Mouse (Mus musculus) ES-CJ7 (cell line): Measurements from ENCODE around the gene Ndufv2.
A peak's percentile ranks its signal among the peaks of the same experiment; 100 is the strongest.
"Not testable (repeated sequence)": the region's sequence is repeated elsewhere in the genome, so short reads cannot be mapped to it uniquely, and the experiment has no call there.

Experiments
- DNase-seq: peaks from one replicate; pipeline ENCODE4 v3.0.0; 2011; ENCODE audit warnings: low read depth, low spot score

Ndufv2 gene

GRCm38 (mm10) chr17:66085038-66085437, 16.3 kb downstream of the Ndufv2 start:
- no peak for DNase-seq

DNA sequence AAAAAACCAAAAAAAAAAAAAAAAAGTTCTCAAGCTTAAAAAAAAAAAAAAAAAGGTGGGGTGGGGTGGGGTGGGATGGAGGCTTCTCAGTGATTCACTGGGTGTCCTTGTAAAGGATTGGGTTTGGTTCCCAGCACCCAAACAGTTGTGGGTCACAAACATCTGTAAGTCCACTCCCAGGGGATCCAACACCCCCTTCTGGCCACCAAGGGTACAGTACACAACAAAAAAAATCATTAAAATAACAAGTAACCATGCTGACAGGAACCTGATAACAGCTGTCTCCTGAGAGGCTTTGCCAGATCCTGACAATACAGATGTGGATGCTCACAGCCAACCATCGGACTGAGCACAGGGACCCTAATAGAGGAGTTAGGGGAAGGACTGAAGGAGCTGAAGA, 16.9 kb downstream of the Ndufv2 start:
- DNase-seq: peak; percentile 58

GRCm38 (mm10) chr17:66077437-66077850, 23.9 kb downstream of the Ndufv2 start:
- peak; percentile 17 for DNase-seq

DNA sequence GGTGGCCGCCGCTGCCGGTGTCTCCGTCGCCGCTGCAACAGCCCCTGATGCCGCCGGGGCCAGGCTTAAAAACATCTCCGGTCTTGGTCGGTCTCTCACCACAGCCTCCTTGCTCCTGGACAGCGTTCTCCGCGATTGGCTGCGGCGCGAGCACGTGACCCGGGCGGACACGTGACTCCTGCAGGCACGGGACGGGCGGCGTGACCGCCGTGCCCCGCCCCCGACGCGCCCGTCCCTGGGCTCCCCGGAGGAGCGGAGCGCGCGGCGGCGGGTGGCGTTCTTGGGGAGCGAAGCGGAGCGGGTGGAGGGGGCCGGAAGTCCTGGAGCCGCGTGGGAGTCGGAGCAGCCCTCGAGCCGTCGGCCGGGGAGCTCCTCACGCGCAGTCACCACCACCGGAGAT, 24.4 kb downstream of the Ndufv2 start, which contains the start of gene Ankrd12:
Gene Ankrd12, minus strand, starts transcription at position 156 of the 400 bp plus-strand sequence.
- DNase-seq: peak; percentile 93

- DNase-seq: peak; percentile 36
Measured at GRCm38 (mm10) chr17:66076174-66076927, 25.0 kb downstream of the Ndufv2 start.

- DNase-seq: no peak
Measured at GRCm38 (mm10) chr17:66075827-66076173, 25.6 kb downstream of the Ndufv2 start.

DNA sequence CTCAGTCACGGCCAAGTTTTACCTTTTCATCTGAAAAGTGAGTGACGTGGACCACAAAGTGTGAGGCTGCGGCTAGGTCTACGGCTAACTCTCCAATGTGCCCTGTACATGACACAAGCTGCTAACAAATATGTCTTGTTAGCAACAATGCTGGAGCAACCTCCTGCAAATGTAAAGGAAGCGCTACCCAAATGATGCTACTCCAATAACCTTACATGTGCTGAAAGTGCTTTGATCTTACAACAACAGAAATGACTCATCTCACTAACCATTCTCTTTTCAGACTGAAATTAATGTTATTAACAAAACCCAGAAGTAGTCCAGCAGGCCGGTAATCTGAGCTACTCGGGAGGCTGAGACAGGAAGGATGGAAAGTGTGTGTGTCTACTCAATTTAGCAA, 27.4 kb downstream of the Ndufv2 start:
- DNase-seq: no peak

DNA sequence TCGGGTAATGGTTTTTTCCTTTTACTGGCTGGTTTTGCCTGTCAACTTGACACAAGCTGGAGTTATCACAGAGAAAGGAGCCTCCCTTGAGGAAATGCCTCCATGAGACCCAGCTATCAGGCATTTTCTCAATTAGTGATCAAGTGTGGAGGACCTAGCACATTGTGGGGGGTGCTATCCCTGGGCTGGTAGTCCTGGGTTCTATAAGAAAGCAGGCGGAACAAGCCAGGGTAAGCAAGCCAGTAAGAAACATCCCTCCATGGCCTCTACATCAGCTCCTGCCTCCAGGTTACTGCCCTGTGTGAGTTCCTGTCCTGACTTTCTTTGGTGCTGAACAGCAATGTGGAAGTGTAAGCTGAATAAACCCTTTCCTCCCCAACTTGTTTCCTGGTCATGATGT, 32.3 kb downstream of the Ndufv2 start:
- not testable (repeated sequence) for DNase-seq

- DNase-seq: no peak
Measured at GRCm38 (mm10) chr17:66065115-66065514, 36.2 kb downstream of the Ndufv2 start.

DNA sequence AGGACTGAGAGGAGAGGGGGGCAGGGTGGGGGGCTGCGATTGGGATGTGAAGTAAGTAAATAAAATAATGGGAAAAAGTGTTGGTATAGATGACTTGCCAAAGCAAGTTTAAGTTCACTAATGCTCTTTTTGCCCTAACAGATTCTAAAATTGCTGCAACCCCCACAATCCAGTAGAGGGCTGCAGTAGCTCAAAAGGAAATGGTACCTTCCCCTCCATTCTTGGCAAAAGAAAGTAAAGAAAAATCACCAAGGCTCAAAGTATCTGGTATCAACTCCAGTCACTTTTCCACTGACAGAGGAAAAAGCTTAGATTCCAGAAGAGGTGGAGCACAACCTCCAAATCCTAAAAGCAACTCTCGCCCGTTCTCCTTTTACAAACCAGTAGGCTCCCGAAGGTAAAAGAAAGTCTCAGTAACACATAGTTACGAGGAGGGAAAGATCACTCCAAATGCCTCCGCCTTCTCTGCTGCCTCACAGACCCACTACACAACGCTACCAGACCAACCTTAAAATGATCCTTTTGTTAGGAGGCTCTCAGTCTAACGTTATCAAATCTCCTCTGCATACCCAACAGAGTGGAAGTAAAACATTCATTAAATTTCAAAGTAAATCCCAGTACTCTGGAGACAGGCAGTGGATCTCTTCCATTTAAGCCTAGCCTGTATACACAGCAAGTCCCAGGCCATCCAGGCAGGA, 40.0 kb downstream of the Ndufv2 start:
- DNase-seq: no peak

- DNase-seq: no peak
Measured at GRCm38 (mm10) chr17:66058160-66058559, 43.2 kb downstream of the Ndufv2 start.

DNA sequence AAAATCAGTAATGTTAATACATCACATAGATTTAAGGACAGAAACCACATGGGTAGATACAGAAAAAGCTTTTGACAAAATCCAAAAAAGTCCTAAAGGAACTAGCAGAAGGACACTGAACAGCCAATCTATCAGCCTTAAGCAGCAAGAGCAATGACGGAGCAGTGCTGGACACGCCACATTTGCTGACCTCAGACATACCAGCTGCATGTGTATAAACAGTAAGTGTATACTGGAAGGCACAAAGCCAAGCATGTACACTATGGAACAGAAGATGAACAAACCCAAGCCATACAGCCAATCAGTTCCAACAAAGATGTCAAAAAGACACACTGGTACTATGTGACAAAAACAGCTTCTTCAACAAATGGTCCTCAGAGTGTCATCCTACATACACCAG, 44.2 kb downstream of the Ndufv2 start:
- DNase-seq: no peak

DNA sequence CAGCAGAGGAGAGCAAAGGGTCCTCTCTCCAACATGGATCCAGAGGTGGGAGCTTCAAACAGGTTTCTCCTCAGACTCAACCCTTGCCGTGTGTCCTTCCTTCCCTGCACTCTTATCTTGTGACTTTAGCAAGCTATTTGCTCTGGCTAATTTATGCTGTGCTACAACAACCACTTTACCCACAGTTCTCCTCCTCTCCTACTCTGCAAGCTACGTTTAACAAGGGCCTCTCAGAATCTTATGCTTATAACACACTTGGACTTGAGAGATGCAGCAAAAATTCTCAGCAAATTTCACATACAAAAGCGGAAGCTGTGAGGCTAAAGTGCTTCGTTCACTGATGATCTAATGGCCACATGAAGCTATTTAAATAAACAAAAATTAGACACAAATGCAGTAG, 48.0 kb downstream of the Ndufv2 start:
- no peak for DNase-seq

DNA sequence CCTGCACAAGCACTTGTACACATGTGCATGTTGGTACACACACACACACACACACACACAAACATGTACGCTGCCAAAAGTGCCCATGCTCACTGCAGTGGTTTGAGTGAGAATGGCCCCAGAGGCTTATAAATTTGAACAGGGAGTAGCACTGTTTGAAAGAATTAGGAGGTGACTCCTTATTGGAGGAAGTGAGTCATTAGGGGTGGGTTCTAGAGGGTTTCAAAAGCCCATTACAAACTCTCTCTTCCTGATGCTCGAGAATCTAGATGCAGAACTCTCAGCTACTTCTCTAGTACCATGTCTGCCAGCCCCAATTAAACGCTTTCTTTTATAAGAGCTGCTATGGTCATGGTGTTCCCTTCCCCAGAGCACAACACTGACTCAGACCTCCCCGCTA, 52.6 kb downstream of the Ndufv2 start:
- DNase-seq: no peak

- DNase-seq: no peak
Measured at GRCm38 (mm10) chr17:66048199-66048598, 53.2 kb downstream of the Ndufv2 start.

DNA sequence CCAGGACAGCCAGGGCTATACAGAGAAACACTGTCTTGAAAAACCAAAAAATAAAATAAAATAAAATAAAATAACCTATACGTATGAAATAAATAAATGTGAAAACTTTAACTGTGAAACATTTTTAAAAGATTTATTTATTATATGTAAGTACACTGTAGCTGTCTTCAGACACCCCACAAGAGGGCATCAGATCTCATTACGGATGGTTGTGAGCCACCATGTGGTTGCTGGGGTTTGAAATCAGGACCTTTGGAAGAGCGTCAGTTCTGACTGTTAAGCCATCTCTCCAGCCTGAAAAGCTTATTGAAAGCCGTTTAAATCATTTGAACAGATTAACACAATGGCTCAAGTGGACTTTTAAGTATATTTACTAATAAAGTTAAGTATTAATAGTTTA, 57.7 kb downstream of the Ndufv2 start:
- DNase-seq: not testable (repeated sequence)

DNA sequence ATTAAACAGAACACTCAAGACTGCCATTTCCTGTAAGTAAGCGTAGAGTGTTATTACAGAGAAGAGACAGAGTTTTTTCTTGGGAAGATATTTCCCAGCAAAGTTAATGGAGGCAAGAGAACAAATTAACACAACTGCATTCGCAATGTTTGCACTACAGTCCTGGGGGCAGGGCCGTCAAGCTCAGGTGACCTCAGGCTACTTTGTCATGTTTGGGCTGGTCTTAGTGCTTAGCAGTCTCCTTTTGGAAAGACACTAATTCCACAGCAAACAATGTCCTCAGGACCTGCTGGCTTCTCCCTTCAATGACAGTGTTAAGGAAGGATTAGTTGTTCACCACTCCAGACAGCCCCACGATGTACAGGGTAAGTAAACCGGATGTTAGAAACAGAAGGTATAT, 60.3 kb downstream of the Ndufv2 start:
- no peak for DNase-seq

- no peak for DNase-seq
Measured at GRCm38 (mm10) chr17:66033239-66033638, 68.1 kb downstream of the Ndufv2 start.

DNA sequence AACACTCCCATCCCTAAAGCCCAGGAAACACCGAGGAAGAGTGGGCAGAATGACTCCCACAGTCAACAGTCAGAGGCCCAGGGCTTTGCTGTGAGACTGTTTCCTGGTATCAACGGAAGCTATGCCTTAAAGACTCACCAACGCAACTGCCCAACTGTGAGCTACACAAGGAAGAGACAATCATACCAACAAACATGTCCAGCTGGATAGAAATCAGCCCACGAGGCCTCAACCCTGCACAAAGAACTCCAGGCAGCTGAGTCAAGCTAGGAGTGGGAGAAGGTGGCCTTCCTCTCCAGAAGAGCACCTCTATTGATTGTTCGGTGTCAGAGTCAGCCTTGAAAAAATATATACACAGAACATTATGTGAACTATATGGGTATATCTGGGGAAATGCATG, 69.4 kb downstream of the Ndufv2 start:
- no peak for DNase-seq
